Mouse (Mus musculus): ENCODE results near the gene Fam181a.

DNA sequence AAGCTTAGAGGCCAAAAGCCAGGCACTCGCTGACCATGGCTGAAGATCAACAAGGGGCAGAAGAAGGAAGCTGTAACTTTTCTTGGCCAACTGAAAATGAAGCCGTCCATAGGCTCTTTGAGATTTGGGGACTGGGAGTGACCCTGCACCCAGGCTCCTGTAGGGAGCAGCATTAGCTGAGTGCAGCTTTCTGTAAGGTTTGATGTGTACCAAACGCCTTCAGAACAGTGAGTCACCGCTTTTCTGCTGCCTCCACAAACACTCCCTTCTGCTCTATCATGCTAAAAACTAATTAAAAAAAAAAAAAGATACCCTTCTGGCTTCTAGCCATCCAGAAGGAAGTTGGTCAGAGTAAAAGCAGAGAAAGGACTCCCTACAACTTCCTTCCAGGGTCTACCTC, 34.4 kb upstream of the Fam181a start:
- TF ChIP-seq POLR2A (IDR thresholded peaks at IDR 0.05; ENCODE audit: insufficient read depth, low read length) (no peak), CTCF (IDR thresholded peaks at IDR 0.05; ENCODE audit: low read depth, low read length) (no peak)
